Mouse (Mus musculus): ENCODE measurements around the gene Olfr139.

Gene Olfr139

GRCm38 (mm10) chr11:74056451-74056850 lies at the start of gene Olfr139, which contains the start of gene Olfr399:
Gene Olfr139 (minus strand): TSS chr11:74056551.
Gene Olfr399 (minus strand): TSS chr11:74056615.
- DNase-seq, result no peak

GRCm38 (mm10) chr11:74105066-74105465 lies 48.7 kb upstream of the Olfr139 start:
- no peak for DNase-seq

GRCm38 (mm10) chr11:74101507-74101906 lies 45.2 kb upstream of the Olfr139 start:
- DNase-seq, result no peak

- DNase-seq, result no peak
These were observed 44.4 kb upstream of the Olfr139 start for GRCm38 (mm10) chr11:74100724-74101123.

GRCm38 (mm10) chr11:74069655-74070054 lies 13.3 kb upstream of the Olfr139 start, which contains the start of gene Zfp616:
Gene Zfp616 (plus strand): TSS chr11:74069955.
- no peak for DNase-seq

DNA sequence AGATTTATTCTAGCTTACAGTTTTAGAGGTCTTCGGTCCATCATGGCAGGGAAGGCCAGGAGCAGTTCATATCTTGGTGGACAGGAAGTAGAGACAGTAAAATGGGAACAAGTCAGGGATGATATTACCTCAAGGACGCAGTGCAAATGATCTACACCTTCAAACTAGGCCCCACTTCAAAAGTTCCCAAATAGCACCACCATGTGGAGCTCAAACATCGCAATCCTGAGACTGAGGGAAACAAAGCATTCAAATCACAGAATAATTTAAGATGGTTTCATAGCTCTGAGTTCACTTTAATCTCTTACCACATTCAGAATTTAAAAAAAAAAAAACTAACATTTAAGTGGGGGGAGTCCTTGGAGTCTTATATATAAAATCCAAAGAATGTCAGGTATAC lies 5.0 kb downstream of the Olfr139 start:
- DNase-seq, result no peak

All from embryo, embryonic 11 days (tissue).